Mouse (Mus musculus) heart, embryonic 12.5 days (tissue): Measurements from ENCODE around the gene Fosb. TPM values are rescaled to one million over a fixed set of nuclear protein-coding genes. Genes with fewer than 3 reads are reported as not detected.

Experiments
- ATAC-seq: fragments of 200-750 bp; cut with Nextera tagmentation; 2 replicates; pipeline ENCODE4 v1.8.0; 2017; ENCODE audit warnings: moderate TSS enrichment, moderate library complexity; ENCODE audit not compliant: insufficient number of reproducible peaks, low FRiP score
- H3K27ac ChIP-seq: fragments of 300-500 bp; sonication (generic); 2 replicates; pipeline ENCODE4 v1.5.1; 2016; ENCODE audit warnings: mild to moderate bottlenecking, moderate library complexity; ENCODE audit not compliant: poor library complexity, severe bottlenecking
- H3K27me3 ChIP-seq: fragments of 300-500 bp; sonication (generic); replicated peaks from 2 replicates; pipeline ENCODE4 v1.6.1; 2016; ENCODE audit warnings: mild to moderate bottlenecking, moderate library complexity
- H3K36me3 ChIP-seq: fragments of 300-500 bp; sonication (generic); 2 replicates; pipeline ENCODE4 v1.6.1; 2016; ENCODE audit warnings: mild to moderate bottlenecking, moderate library complexity
- H3K4me1 ChIP-seq: fragments of 300-500 bp; sonication (generic); replicated peaks from 2 replicates; pipeline ENCODE4 v1.6.1; 2016; ENCODE audit warnings: mild to moderate bottlenecking
- H3K4me2 ChIP-seq: fragments of 300-500 bp; sonication (generic); 2 replicates; pipeline ENCODE4 v1.6.1; 2016; ENCODE audit warnings: mild to moderate bottlenecking, moderate library complexity
- H3K4me3 ChIP-seq: fragments of 300-500 bp; sonication (generic); 2 replicates; pipeline ENCODE4 v1.5.1; 2016; ENCODE audit warnings: mild to moderate bottlenecking
- H3K9ac ChIP-seq: fragments of 300-500 bp; sonication (generic); 2 replicates; pipeline ENCODE4 v1.6.1; 2016; ENCODE audit warnings: mild to moderate bottlenecking, moderate library complexity
- H3K9me3 ChIP-seq: fragments of 300-500 bp; sonication (generic); replicated peaks from 2 replicates; pipeline ENCODE4 v1.6.1; 2016; ENCODE audit warnings: mild to moderate bottlenecking, moderate library complexity
- WGBS: fragments of 180-500 bp; shearing (Covaris S2); methylation state at CpG from one replicate; pipeline ENCODE4 v1.1.7; 2016; 5-methylcytosine and 5-hydroxymethylcytosine counted together
- polyA plus RNA-seq: library from polyadenylated mRNA; unstranded; fragments of >200 nt; fragmentation: Nextera tagmentation; extraction: Ambion mirVana; gene quantifications from 2 replicates; pipeline ENCODE4 v1.2.1, GENCODE M21; 2016

The Fosb gene
- polyA plus RNA-seq, 1 experiment from 2014 or later = 0.37 TPM

DNA sequence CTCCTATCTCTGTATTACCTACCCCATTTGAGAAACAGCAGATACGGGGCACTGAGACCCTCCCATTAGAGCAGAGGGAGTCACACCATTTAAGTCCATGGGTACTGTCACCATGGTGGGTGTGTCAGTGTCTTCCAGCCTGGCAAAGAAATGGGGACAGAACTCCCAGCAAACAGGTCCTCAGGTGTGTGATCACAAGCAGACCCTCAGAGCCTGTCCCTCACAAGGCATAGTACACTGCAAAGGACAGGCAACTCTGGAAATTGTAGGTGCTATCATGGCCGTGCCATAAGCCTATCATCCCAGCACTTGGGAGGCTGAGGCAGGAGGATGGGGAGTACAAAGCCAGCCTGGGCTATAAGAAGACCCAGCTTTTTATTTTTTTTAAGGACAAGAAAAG is 8.3 kb upstream of the Fosb start:
- 0 out of 2 replicates have a peak overlapping the region, but pooled peaks have one; percentile 27 for H3K9ac ChIP-seq
- no peak overlapping the region for H3K4me3 ChIP-seq
- H3K36me3 ChIP-seq = no peaks in the 10 kb centered on the region
- H3K4me2 ChIP-seq = no peak overlapping the region
- H3K27me3 ChIP-seq = peaks cover 12% of the 10 kb centered on the region; the same call in 1 of the 2 replicates
- 63% methylated on average over 2 of the region's 2 CpGs for WGBS
- H3K4me1 ChIP-seq = peaks cover 36% of the 10 kb centered on the region
- no peak overlapping the region for H3K27ac ChIP-seq
- no peak for ATAC-seq
- H3K9me3 ChIP-seq = no peaks in the 10 kb centered on the region

DNA sequence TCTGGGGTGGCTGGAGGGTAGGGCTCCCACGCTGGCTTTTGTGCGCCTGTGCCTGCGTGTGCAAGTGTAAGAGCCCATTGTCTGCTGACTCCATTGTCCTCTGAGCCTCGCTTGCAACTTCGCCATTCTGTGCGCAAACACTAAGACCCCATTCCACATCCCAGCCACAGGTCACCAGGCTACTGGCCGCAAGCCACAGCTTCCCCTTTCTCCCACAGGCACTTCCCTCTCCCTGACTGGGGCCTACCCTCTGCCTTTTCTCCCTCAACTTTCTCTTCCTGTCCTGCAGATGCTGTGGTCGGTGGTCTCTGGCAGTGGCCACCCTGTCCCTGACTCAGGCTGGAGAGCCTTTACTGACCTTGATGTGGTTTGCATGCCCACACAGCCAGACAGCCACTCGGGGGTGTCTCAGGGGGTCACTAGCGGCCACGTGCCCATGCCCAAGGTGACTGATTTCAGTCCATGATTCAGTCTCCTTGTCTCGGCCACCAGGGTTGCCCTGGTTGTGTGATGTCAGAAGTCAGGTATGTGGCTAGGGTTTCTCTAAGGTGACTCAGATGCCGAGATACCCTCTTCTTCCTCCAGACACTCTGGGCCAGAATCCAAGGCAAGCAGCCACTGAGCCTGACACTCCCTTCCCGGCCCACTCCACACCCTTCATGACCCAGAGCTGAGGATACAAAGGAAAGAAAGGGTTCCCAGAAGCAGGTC is 6.8 kb upstream of the Fosb start:
- Histone ChIP-seq H3K9ac (0 out of 2 replicates have a peak overlapping the region, but pooled peaks have one; percentile 2), H3K4me3 (no peak overlapping the region), H3K4me2 (no peak overlapping the region), H3K36me3 (no peaks in the 10 kb centered on the region), H3K27me3 (peaks cover 14% of the 10 kb centered on the region; the same call in 1 of the 2 replicates), H3K9me3 (no peaks in the 10 kb centered on the region), H3K27ac (no peak overlapping the region), H3K4me1 (peaks cover 26% of the 10 kb centered on the region)
- no peak for ATAC-seq
- 48% methylated on average over 14 of the region's 14 CpGs for WGBS

DNA sequence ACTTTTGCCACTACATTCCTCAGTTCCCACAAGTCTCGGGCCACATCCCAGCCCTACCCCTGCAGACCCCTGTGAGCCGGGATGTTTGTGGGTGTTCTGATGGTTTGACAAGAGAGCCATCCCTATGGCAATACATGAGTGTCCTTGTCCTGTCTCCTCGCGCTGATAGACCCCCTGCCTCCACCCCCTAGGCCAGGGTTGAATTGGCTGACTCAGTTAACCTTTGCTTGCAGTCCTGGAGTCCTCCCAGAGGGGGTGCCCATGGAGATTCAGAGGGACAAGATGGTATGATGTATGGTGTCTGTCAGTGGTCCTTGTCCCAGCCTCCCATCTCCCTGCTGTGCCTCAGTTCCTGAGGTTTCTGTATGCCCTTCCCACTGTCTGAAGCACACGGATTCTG is 4.2 kb upstream of the Fosb start:
- Histone ChIP-seq H3K9me3 (no peaks in the 10 kb centered on the region), H3K4me1 (peaks cover 15% of the 10 kb centered on the region), H3K27me3 (peaks cover 14% of the 10 kb centered on the region; the same call in 1 of the 2 replicates), H3K27ac (no peak overlapping the region), H3K36me3 (no peaks in the 10 kb centered on the region), H3K4me2 (no peak overlapping the region), H3K4me3 (no peak overlapping the region), H3K9ac (no peak overlapping the region)
- ATAC-seq = no peak
- WGBS = 42% methylated on average over 5 of the region's 5 CpGs

DNA sequence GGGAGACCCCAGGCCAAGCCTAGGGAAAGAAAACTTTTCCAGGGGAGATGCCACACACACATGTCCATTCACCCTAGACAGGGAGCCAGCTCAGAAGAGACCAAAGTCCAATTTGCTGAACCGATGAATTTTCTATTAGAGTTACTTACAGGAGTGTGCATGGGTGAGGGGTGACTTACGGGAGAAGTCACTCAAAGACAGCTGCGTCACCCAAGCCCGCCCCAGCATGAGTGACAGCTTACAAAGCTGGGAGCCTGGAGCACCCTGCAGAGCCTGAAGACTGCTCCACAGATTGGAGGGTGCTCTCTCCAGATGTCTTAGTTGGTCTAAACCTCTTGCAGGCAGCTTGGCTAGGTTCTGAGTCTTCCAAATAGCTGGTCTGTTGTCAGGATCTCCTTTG is 2.1 kb upstream of the Fosb start:
- Histone ChIP-seq H3K27ac (no peak overlapping the region), H3K27me3 (peaks cover 18% of the 10 kb centered on the region), H3K4me2 (no peak overlapping the region), H3K4me1 (peaks cover 19% of the 10 kb centered on the region), H3K4me3 (no peak overlapping the region), H3K9ac (no peak overlapping the region), H3K9me3 (no peaks in the 10 kb centered on the region), H3K36me3 (no peaks in the 10 kb centered on the region)
- no peak for ATAC-seq
- WGBS = 27% methylated on average over 4 of the region's 4 CpGs

DNA sequence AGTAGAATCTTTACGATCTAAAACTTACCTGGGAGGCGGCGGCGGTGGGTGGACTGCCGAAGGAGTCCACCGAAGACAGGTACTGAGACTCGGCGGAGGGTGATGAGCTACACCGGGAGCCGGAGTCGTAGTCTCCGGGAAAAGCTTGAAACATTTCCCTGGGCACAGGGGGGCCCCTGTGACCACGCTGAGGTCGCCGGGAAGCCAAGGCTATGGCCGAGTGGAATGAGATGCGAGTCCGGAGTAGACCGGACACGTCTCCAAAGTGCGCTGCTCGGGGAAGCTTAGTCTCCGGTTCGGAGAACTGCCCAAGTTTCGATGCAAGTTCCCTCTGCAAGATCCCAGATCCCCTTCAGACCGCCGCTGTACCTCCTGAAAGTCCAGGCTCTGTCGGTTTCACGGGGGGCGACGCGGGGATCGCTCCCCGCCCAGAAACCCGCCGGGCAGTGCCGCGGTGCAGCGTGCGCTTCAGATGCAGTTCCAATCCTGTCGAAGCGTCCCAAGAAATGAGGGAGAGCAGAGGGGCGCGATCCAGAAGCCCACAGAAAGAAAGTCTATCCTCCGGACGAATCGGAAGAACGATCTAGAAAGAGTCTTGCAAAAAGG is 470 bp downstream of the Fosb start:
- peak overlapping the region; percentile 73 for H3K4me3 ChIP-seq
- H3K9ac ChIP-seq = peak overlapping the region; percentile 67
- no peak for ATAC-seq
- under 1% methylated on average over 48 of the region's 48 CpGs for WGBS
- H3K9me3 ChIP-seq = no peaks in the 10 kb centered on the region
- H3K4me2 ChIP-seq = peak overlapping the region; percentile 100
- no peaks in the 10 kb centered on the region for H3K36me3 ChIP-seq
- H3K27me3 ChIP-seq = peaks cover 37% of the 10 kb centered on the region
- H3K27ac ChIP-seq = peak overlapping the region; percentile 60; the same call in 1 of the 2 replicates
- peaks cover 24% of the 10 kb centered on the region for H3K4me1 ChIP-seq

DNA sequence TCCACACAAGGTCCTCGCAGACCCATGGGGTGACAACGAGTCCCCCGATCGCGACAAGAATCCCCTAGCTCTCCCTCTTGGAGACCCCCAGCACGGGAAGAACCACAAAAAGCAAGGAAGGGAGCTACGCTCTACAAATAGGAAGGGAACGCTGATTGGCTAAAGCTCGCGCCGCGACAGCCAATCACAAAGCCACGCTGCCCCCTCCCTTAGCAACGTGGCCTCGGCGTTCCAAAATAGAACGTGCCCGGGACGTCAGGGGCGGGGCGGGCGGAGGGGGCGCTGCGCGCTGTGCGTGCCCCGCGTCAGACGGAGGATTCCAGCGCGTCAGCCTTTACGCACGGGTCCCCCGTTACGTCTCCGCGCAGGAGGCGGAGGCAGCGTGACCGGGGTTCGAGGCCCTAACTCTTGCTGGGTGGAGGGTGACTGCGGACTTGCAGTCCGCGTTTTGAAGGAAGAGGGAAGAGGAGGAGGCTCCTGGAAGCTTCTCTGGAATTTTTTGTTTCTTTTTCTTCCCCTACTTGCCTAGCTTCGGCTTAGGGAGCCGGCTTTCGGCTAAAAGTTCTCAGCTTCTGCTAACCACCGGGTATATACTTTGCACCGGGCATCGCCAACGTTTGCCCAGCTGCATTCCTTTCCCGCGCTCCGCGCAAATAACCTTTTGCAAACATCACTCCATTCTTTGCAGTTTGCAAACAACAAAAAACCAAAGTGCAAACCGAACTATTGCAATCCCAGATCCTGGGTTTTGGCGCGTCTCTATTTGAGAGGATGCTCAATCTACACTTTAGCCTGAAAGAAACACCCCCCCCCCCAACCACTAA is 1.2 kb downstream of the Fosb start:
- ATAC-seq = peak; percentile 87
- H3K4me2 ChIP-seq = peak overlapping the region; percentile 100
- under 1% methylated on average over 58 of the region's 58 CpGs for WGBS
- peaks cover 31% of the 10 kb centered on the region for H3K4me1 ChIP-seq
- peaks cover 44% of the 10 kb centered on the region for H3K27me3 ChIP-seq
- no peaks in the 10 kb centered on the region for H3K9me3 ChIP-seq
- no peaks in the 10 kb centered on the region for H3K36me3 ChIP-seq
- peak overlapping the region; percentile 73 for H3K4me3 ChIP-seq
- peak overlapping the region; percentile 67 for H3K9ac ChIP-seq
- H3K27ac ChIP-seq = peak overlapping the region; percentile 72

DNA sequence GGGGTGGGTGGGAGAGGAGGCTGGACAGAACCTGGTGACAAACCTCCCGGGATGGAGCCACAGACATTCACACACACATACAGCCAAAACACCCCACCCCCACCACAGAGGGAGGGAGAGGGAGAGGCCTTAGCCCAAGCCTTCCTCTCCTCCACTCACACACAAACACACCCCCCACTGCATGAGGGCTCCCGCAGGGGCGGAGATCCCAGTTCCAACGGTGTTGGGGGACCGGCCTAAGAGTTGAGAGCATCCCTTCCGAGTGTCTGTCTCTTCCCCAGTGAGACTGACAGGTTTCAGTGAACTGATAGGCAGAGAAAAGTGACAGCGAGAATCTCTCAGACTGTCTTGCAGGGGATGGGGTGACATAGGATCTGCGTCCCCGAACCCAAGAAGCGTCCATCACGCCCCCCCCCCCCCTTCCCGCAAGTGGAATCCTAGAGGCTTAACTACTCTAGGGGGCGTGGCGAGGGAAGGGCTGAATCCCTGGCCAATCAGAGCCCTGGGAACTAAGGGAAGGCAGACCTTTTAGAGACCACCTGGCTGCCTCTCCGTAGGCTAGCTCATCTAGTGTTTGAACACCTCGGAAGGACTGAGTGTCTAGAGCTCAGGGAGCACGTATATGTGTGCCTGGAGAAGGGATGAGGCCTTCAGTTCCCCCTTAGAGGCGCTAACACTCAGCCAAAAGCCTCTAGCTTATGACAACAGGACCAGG is 2.0 kb downstream of the Fosb start:
- H3K27ac ChIP-seq = peak overlapping the region; percentile 72
- peaks cover 45% of the 10 kb centered on the region for H3K27me3 ChIP-seq
- no peaks in the 10 kb centered on the region for H3K36me3 ChIP-seq
- H3K4me3 ChIP-seq = peak overlapping the region; percentile 73
- H3K9me3 ChIP-seq = no peaks in the 10 kb centered on the region
- H3K4me2 ChIP-seq = peak overlapping the region; percentile 100
- under 1% methylated on average over 18 of the region's 18 CpGs for WGBS
- peaks cover 34% of the 10 kb centered on the region for H3K4me1 ChIP-seq
- peak overlapping the region; percentile 67 for H3K9ac ChIP-seq
- ATAC-seq = peak; percentile 63

DNA sequence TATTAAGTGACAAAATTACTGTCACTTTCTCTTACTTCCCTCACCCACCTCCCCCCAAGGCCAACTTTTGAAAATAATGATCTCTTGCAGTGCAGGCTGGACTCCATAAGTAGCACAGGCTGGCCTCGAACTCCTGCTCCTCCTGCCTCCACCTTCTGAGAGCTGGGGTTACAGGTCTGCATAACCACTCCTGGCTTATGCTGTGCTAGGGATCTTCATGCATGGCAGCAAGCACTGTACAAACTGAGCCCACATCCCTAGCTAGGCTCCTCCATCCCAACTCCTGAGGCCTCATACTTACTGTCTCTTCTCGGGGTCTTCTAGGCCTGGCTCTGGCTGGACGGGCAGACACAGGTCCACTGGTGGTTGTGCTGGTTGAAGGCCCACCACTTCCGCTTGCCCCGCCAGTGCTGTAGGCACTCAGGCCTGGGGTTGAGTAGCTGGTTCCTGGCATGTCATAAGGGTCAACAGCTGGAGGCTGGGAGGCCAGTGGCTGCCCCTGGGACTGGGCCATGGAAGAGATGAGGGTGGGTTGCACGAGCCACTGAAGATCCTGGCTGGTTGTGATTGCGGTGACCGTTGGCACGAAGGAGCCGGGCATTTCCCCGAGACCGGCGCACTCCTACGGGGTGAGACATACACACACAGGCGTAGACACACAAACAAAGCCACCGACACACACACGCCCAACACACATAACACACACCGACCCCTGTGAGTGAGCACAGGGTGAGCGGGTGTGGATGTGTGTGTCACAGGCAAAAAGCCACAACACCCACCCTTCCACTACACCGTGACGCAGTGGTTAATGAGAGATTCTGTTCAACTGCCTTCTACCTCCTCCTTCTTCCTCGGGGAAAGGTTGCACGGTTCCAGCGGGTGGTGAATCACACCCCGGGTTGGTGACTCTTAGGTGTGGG is 2.8 kb downstream of the Fosb start:
- no peaks in the 10 kb centered on the region for H3K36me3 ChIP-seq
- peak overlapping the region; percentile 100 for H3K4me2 ChIP-seq
- H3K9me3 ChIP-seq = no peaks in the 10 kb centered on the region
- peaks cover 35% of the 10 kb centered on the region for H3K4me1 ChIP-seq
- WGBS = 67% methylated on average over 25 of the region's 25 CpGs
- H3K27me3 ChIP-seq = peaks cover 53% of the 10 kb centered on the region
- H3K4me3 ChIP-seq = no peak overlapping the region
- no peak overlapping the region for H3K27ac ChIP-seq
- no peak for ATAC-seq
- H3K9ac ChIP-seq = peak overlapping the region; percentile 67; the same call in 1 of the 2 replicates

DNA sequence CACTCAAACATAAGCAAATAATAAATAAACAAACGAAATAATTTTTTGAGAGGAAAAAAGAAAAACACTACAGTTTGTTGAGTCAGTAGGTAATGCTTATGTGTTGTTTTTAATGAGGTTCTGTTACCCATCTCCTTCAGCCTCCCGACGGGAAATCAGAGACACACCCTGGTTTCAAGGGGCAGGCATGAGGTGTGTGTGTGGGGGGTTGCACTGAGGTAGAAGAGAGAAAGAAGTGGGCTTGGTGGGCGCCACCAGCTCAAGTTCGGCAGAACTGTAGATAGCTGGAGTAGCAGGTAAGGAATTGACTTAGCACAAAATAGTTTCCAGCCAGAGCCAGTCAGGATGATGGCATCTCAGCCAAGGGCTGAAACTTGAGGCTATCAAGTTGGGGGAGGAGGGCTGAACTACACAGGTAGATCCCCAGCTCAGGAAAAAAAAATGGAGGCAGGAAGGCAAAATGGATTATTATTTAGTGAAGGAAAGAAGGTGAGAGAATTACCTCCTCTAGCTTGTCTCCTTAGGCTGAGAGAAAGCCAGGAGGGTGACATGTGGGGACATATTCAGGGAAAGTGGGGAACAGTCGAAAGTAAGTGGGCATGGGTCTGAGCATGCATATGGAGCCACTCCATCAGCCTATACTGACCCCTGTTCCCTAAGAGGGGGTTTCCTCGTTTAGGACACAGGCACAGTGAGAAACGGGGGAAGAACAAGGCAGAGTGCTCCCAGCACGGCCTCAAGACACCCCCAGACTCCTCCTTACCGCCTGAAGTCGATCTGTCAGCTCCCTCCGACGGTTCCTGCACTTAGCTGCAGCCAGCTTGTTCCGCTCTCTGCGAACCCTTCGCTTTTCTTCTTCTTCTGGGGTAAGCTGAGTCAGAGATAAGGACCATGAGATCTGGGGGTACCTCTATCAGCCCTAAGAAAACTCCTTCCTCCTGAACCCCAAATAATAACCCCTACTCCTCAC is 3.8 kb downstream of the Fosb start:
- Histone ChIP-seq H3K4me3 (no peak overlapping the region), H3K4me1 (peaks cover 42% of the 10 kb centered on the region), H3K9me3 (no peaks in the 10 kb centered on the region), H3K27ac (no peak overlapping the region), H3K36me3 (no peaks in the 10 kb centered on the region), H3K4me2 (no peak overlapping the region), H3K27me3 (peaks cover 60% of the 10 kb centered on the region), H3K9ac (no peak overlapping the region)
- WGBS = 48% methylated on average over 16 of the region's 16 CpGs
- no peak for ATAC-seq
